Mouse (Mus musculus) frontal cortex, adult 2 months (tissue): ENCODE data around the gene A930004D18Rik. TPM values are rescaled to one million over a fixed set of nuclear protein-coding genes. Genes with fewer than 3 reads are reported as not detected.

Experiments
- polyA plus RNA-seq: library from polyadenylated mRNA; depleted of rRNA; stranded (reverse); fragments of >200 nt; gene quantifications from 2 replicates; pipeline ENCODE4 v1.2.3, GENCODE M21; 2012; rRNA removed

The A930004D18Rik gene
- polyA plus RNA-seq, 1 experiment, result 1.5 TPM

Other genes starting within 250 kb of the A930004D18Rik start
- not detected in 2 replicates for gene H2al2a, start 40.8 kb downstream of the A930004D18Rik start, polyA plus RNA-seq
- gene Skida1, start 11.3 kb upstream of the A930004D18Rik start, polyA plus RNA-seq, result 3.9 and 5.3 TPM in 2 replicates
- gene Mllt10, start 17.5 kb upstream of the A930004D18Rik start, polyA plus RNA-seq, result 40.7 and 44.6 TPM in 2 replicates